14 mouse cellular contexts compared by ENCODE assay signal in genomic region chr13:41661116-41661515, GRCm38 (mm10).
"Had no signal": no experiment of that assay in that cellular context is flagged by ENCODE, and none has a peak within 500 bp of the region (broad histone marks: within the 10 kb centered on the region; RNA-seq: fewer than 3 reads in every experiment).

No protein-coding gene starts in this region.

- H3K9ac ChIP-seq: limb, embryonic 13.5 days; liver, embryonic 12.5 days; liver, embryonic 15.5 days; lung, embryonic 15.5 days; midbrain, embryonic 12.5 days; midbrain, embryonic 15.5 days had no signal

- DNase-seq: liver; lung, postnatal 10 days; lung, postnatal 36 days; thymus, adult 18-20 months; thymus, postnatal 36 days had no signal

- H3K9me3 ChIP-seq: limb, embryonic 10.5 days; limb, embryonic 13.5 days; liver, embryonic 12.5 days; liver, embryonic 15.5 days; lung, embryonic 15.5 days; megakaryocyte, embryonic 14.5 days; midbrain, embryonic 12.5 days; midbrain, embryonic 15.5 days had no signal

- H3K27me3 ChIP-seq: limb, embryonic 13.5 days; liver, embryonic 12.5 days; liver, embryonic 15.5 days; lung, embryonic 15.5 days; megakaryocyte, embryonic 14.5 days; midbrain, embryonic 12.5 days; midbrain, embryonic 15.5 days had no signal

- H3K4me2 ChIP-seq: limb, embryonic 13.5 days; liver, embryonic 12.5 days; liver, embryonic 15.5 days; lung, embryonic 15.5 days; midbrain, embryonic 12.5 days; midbrain, embryonic 15.5 days had no signal

- H3K27ac ChIP-seq: limb, embryonic 10.5 days; limb, embryonic 13.5 days; liver, embryonic 12.5 days; liver, embryonic 15.5 days; lung, embryonic 15.5 days; midbrain, embryonic 12.5 days; midbrain, embryonic 15.5 days had no signal

- H3K36me3 ChIP-seq: limb, embryonic 10.5 days; limb, embryonic 13.5 days; liver, embryonic 12.5 days; liver, embryonic 15.5 days; lung, embryonic 15.5 days; midbrain, embryonic 12.5 days; midbrain, embryonic 15.5 days had no signal

- H3K4me3 ChIP-seq: limb, embryonic 10.5 days; limb, embryonic 13.5 days; liver, embryonic 12.5 days; liver, embryonic 15.5 days; lung, embryonic 15.5 days; megakaryocyte, embryonic 14.5 days; midbrain, embryonic 12.5 days; midbrain, embryonic 15.5 days had no signal

- ATAC-seq: intestine, embryonic 16.5 days; liver, embryonic 12.5 days; midbrain, embryonic 15.5 days had no signal
